Mouse (Mus musculus): ENCODE data around the gene Cadps.

Cadps gene

DNA sequence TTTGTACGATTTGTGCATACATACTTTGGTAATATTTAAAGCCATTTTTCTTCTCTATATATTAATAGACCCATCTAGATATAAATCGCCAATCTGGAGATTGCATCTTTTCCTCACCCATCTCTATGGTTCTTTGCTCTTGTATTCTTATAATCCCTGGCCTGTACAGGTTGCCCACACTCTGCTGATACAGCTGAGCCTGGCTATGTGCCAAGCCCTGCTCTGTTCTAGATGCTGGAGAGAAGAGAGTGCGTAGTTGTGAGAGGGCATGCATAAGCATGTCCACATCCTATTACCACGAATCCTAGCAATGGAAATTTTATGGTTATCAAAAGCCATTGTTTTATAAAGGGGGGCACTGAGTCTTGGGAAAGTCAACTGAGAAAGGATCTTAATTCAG lies 360.7 kb downstream of the Cadps start:
- DNase-seq: peak; percentile 20 to 50

DNA sequence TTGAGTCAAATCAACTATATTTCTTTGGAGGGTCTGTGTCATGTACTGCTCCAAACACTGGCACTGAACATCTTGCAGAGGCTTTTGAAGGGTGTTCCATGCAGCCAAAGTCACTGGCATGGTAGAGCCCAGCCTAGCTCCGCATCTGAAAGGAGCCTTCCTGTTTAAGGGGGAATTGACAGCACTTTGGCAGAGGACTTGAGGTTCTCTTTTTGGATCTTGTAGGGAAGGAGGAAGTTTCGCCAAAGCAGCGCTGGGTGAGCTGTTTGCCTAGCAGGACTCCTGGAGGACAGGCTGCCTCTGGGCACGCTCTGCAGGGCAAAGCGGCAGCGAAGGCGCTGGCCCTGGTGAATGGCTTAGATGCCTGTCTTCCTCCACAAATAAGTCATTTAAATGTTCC lies 363.2 kb downstream of the Cadps start:
- DNase-seq: peak; percentile 26 to 38

DNA sequence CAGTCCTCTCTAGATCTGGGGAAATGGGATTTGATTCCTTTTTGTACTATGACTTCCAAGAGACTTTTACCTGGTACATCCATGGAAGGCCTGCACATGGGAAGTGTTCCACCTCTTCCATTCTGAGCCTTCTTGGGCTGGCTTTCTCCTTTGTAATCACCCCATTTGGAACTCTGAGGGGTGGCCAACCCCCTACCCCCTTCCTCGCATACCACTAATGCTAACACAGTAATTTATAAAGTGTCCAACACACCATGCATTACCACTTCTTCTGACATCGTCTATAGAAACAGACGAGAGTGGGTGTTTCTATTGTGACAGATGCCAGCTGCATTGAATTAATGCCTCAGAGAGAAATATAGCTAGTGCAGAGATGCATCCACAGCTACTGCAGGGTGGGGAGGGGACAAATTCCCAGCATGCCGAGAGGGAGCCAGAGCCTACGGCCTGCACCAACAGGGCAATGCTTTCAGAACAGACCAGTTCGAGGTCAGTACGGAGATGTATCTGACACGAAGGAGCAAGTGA lies 367.8 kb downstream of the Cadps start:
- no peak for DNase-seq

DNA sequence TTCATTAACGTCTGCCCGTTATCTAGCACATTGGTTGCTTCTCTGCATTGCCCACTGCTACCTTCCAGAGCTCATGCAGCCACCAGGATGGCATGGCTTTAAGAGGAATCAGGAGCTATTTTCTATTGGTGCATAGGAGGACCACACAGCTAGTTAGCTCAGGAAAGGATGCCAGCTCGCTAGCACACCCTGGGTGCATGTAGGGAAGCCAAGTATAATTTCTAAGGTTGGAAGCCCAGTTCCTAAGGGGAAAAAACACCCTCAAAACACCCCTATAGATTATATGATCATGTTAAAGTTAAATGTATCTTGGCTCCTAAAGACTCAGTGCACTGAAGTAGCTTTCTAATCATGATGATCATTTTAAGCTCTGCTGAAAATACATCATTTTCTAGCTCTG lies 372.1 kb downstream of the Cadps start:
- no peak for DNase-seq

DNA sequence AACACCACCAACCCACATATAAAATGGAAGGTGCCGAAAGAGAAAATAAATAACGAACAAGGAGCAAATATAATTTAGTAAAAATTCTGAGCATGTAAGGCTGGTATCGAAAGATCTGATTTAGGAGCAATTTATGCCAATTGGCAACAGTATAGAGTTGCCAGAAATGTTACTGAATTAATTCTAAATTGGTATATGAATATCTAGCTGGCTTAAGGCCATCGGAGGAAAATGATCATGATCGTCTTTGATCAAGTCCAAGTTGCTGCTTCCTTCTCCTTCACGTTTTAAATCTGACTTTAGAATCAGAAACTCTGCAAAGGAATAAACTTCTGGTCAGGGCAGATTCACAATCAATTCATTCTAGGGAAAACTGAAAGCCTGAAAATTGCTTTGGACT lies 374.0 kb downstream of the Cadps start:
- no peak for DNase-seq

DNA sequence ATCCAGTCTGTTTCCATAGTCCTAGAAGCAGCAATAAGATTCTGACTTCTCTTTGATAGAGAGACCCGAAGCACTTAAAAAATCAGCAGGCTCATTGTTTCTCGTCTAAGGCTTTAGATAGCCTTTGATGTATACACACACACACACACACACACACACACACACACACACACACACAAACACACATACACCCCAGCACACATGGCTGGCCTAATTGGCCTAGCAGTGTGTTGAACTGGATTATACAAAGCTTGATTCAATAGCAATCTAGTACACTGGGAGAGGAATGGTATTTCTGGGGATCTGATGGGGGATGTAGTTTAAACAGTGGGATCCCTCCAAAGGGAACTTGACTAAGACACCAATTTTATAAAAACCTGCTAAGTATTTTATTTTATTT lies 381.9 kb downstream of the Cadps start:
- DNase-seq: no peak

DNA sequence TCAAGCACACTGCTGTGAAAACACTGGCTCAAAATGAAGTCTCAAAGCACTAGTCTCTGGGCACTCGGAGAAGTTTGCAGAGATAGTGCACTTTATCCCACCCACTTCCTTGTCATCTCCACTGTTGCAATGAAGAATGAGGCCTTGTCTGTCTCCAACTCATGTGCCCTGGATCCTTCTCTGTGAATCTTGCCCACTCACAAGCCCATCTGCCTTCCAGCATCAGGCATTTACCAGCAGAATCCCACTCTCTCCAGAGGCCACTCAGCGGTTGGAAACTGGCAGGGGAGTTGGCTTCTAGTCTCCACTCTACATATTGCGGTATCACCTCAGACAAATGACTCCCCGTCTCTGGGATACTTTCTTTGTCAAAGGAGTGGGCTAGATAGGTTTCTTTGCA lies 384.9 kb downstream of the Cadps start:
- no peak for DNase-seq

DNA sequence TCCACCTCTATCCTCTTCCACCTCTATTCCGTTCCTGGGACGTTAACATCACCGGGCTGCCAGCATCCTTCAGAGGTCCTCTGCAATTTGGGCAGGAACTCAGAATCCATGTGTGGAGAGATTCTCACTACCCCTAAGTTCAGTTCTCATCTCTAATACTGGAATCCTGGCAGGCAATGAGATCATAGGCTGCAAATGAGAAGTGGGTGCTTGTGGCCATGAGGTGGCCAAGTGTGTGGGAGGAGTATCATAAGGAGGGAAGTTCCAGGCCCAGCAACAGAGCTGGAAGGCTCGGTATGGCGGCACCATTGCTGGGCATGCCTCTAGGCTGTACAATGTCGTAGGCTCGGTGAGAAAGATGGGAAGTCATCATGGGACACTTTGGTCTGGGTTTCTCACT lies 385.5 kb downstream of the Cadps start:
- no peak for DNase-seq

DNA sequence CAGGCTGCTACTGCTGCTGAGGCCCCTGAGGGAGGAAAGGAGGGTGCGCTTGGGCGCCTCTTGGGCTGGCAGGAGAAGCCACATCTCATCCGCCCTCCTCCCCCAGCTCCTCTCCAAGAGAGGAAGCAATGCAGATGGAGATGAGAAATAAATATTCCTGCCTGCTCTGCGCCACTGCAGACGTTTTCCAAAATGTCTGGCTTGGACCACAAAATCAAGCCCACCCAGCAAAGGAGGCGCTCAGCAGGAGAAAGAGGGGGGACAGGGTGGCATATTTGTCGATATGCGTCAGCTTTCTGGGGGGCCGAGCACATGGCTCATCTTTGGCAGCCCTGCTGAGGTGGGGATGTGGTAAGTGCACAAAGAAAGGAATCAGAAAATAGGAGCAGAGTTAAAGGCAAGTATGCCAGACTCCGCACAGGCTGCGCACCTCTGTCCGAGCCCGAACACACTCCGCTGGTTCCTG lies 385.9 kb downstream of the Cadps start:
- no peak for DNase-seq

DNA sequence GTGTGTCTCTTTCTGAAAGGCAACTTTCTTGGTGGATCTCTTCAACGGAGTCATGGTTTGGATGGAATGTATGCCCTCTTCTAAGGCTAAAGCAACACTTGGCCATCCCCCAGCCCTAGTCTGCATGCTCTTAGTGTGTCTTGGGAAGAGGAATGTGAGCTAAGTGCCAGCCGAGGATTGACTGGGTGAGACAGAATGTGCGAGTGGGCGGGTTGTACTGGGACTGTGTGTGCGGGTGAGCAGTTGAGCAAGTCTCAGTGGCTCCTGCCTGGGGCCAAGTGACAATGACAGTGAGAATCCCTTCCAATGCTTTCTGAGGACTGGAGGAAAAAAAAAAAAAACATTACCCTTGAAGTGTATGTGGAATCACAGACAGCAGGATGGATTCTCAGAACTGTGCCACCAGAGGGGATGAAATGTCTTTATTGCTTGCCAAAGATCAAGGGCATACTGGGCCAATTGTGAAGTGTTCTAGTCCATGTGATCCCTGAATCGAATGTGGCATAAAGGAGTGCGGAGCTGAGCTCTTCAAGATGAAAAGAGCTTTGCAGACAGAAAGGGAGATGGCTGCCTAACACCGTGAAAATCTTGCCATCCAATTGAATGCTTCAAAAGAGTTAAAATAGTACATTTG lies 394.7 kb downstream of the Cadps start:
- DNase-seq: no peak

DNA sequence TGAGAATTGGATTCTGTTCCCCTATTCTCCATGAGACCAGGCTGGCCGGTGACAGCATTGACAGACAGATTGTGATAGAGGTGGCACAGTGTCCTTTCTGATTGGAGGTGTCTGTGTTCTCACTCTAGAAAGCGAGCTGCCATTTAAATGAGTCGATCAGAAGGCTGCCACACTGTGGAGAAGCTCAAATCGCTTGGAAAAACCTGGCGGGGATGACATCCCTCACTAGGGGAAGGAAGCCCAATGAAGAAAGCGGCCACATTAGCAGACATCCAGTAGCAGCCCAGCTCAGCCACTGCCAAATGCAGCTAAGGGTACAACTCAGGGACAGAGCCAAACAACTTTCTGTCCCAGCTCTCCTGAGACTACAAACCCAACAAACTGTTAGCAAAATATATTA lies 397.6 kb downstream of the Cadps start:
- DNase-seq: no peak

DNA sequence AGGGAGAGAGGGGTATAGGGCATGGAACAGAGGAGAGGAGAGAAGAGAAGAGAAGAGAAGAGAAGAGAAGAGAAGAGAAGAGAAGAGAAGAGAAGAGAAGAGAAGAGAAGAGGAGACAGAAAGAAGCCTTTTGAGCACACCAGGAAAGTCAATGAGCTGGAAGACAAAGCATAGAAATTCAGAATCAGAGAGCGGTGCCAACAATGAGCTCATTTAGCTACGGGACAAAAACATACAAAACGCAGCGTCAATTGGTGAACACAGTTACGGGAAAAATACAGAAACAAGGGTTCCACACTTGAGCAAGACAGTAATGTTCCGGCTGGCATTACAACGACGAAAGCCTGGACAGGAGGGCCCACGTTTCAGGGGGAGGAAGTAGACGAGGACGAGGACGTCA lies 412.6 kb downstream of the Cadps start:
- DNase-seq: no peak

DNA sequence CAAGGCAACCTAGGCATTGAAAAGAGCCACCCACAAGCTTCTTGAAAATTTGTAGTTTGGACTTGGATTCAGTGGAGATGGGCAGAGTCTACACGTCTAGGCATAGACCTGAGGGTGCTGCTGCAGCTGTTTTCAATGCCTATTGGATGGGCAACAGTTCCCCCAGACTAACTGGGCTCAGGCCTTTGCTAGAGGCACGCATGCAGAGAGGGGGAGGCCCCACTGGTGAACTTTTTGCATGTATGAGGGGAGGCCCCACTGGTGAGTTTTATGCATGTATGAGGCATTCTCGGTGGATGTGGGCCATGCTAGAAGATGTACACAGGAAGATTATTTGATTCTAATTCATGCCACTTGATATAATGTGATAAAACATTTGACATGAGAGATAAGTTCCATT lies 413.1 kb downstream of the Cadps start:
- no peak for DNase-seq

DNA sequence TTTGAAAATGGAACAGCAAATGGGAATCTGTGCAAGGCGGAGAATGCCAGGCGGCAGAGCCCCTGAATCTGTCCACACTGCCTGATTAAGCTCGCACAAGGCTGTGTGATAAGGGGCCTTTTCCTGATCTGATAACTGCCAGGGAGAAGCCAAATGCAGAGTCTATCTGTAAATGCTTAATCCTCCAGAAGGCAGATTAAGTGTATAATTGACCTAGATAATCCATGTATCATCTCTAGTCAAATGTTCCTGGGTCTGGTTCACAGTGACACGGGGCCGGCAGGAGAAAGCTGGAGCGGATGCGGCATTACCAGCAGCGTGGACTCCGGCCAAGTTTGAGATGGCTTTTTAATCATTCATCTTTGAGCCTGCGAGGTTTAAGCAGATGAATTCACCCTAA lies 416.3 kb downstream of the Cadps start:
- DNase-seq: peak; percentile 58 to 78

DNA sequence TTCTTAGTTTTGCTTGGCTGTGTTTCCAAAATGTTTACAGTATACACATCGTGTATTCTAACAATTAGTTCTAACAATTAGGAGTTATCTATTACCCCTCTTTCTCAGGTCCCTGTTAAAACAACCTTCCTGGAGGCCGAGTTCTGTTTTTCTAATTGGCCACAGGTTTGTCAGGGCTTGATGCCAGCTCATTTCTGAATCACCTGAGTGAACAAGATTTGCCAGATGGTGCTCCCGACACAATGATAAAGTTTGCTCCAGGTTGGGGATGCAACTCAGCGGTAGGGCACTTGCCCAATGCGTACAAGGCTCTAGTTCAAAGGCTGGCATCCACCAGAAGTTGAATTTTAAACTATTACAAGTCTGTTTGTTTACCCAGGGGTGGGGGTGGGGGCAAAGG lies 417.7 kb downstream of the Cadps start:
- peak; percentile 60 to 76 for DNase-seq

DNA sequence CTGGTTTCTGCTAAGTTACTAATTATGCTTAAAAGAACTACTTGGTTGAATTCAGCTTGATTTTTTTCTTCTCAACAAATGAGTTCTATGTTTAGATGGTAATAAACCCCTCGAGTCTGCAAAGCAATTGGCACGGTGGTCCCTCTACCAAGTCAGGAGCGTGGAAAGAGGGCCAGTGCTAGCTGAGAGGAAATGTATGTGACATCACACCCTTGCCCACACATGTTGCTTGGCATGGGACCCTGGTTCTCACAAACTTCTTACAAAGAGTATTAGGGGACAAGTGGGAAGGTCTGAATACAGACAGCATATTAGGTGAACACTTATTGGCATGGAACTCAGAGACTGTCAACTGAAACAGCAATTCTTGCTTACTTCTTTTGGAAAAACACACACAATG lies 418.2 kb downstream of the Cadps start:
- no peak for DNase-seq

DNA sequence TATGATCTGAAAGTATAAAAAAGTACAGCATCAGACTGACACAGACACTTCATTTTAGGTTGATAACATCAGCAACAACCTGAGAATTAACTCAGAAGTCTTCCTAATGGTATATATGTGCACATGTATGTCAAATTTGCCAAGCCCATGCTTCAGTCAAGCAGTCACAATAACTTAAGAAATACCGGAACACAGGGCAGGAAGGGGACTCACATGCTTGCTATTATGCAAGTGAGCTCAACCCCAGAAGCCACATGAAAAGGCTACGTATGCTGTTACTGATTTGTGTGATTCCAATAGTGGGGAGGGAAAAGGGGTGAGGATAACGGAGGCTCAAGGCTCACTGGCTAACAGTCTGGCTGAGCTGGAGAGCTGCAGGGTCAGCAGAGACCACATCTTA lies 418.8 kb downstream of the Cadps start:
- DNase-seq: no peak

DNA sequence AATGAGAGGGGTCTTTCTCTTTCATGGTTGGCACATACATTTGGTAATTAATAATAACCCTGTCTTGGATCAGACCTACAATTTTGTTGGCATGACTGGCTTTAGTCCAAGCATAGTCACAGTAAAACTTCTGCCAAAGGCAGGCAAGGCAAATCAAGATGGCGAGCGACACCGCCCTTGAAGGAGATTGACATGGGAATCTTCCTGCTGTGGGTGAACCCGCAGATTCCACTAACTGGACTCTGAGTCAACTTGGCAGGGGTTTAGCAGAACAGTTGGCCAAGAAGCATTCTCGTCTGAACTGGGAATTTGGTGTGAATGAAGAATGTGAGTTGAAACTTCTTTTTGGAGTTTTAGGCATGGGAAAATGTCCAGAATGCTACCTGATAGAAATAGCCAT lies 422.8 kb downstream of the Cadps start:
- no peak for DNase-seq

DNA sequence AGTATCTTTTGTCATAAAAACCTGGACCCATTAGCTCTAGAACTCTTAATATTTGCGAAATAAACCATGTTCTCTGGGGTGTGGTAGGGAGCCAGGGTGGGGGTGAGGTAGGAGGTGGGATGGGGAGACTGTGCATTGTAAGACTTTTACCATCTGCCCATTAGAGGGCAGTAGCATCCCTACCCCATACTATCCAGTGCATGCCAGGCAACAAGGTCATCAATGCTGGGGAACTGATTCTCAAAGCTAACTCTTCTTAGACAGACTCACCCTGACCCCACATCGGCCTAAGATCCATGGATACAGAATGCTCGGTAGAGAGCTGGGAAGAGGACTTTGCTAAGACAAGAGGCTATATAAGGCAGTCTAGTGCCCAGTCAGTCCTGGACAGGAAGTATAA lies 425.3 kb downstream of the Cadps start:
- DNase-seq: no peak

DNA sequence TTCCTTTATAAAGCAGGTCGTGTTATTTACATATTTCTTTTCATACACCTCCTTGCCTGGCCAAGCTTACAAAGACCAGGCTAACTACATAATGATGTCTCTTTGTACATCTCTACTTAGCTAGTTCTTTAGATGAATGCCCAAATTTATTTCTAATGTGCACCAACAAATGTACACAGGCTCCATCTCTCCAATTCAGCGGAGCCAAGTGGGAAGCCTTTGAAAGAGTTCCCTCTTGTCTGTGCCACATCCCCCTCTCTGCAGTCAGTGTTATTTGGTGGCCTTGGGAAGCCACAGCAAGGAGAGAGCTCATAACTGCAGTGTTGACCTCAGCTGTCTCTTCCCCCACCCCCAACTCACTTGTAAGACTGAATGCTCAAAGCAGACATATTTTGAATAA lies 428.6 kb downstream of the Cadps start:
- DNase-seq: no peak

DNA sequence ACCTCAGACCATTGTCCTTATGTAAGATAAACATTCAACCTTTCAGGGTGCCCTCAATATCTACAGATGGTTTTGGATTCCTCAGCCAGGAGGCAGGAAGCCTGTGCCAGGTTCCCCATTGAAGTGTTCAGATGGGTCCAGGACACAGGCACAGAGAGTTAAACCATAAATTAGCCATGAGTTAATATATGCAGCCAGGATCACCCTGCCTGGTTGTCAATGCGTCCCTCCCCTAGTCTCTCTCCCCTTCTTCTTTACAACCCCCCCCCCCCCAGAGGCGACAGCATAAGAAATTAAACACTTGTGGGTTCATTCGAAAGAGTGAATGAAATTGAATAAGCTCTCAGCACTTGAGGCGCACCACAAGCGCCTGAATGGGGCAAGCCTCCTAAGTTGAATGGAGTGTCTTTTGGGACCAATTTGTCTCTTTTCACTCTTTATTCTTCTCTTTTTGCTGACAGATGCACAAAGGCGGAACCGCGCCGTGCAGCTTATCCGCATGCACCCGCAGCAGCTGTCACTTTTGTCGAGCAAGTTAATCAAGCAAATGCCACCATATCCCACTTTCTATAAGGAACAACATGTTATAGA lies 429.5 kb downstream of the Cadps start:
- DNase-seq: peak; percentile 56 to 61

DNA sequence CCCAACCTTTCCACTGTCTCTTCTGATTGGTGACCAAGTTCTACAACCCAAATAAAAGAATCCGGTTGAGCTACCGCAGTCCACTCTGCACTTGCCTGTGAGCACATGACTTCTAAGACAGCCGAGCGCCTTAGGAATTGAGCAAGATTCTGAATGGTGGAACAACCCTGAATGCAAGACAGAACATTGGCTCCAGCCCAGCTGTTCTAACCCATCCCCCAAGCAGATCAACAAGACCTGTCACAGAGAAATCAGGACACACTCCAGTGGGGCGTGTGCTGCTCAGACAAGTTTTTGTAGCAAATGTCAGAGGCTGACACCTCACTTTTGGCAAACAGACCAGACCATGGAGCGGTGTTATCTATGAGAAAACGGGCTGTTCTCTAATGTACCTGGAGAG lies 431.7 kb downstream of the Cadps start:
- no peak for DNase-seq

DNA sequence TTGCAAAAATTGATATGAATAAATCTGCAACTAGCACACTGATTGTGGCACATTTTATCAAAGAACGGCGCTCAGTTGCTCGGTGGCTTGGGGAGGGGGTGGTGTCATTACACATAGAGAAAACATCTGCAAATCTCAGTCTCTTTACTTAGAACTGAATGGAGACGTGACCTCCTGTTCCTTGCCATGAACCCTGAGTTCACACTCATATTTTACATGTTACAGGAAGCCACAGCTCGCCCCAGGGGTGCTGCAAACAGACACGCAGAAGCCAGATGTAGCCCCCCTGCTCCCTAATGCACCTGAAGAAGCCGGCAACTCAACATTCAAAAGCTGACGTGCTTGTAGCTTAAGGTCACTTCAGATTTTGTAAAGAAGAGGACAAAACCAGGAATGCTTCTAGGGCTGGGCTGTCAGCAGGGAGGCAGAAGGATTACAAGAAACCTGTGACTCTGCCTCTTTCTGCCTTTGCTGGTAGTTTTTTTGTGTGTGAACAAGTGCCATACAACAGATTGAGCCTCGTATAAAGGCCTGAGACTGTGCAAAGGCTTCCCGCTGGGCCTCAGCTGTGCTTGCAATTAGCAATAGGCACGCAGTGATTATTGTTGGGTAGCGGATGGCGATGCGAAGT lies 434.0 kb downstream of the Cadps start:
- DNase-seq: peak; percentile 83 to 91

DNA sequence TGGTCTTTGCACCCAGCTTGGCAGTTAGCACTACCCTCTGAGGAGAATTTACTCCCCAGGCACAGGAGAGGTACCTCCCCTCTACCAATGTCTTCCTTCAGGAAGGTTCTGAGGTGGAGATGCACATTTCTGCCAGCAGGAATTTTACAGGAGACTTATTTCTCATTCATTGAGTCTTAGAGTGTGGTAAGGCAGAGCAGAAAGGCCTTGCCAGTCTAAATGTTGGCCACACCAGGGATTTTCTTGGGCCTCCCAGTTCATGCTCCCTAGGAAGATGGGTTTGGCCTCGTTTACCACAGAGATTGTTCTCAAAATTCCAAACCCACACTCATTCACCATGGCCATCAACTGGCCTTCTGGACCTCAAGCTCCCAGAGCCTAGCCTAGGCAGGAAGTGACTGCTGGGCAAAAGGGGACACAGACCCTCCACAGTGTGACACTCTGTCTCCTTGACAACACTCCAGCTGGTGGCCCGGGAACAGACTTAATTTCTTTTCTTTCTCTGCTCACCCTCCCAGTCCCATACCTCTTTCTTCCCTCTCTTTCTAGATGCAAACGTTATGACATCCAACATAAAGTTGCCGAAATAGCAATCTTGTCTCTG lies 434.6 kb downstream of the Cadps start:
- no peak for DNase-seq
